Mouse (Mus musculus) heart, embryonic 10.5 days (tissue): ENCODE results near the gene Galnt7. TPM values are rescaled to one million over a fixed set of nuclear protein-coding genes. Genes with fewer than 3 reads are reported as not detected.
"Not testable (repeated sequence)": the region's sequence is repeated elsewhere in the genome, so short reads cannot be mapped to it uniquely, and the experiment has no call there.

Experiments used
- DNase-seq: peaks from one replicate; pipeline ENCODE4 v3.0.0-alpha.2; 2017; ENCODE audit warnings: low spot score
- H3K27ac ChIP-seq: fragments of 300-500 bp; sonication (generic); 2 replicates; pipeline ENCODE4 v1.5.1; 2016; ENCODE audit warnings: mild to moderate bottlenecking
- H3K27me3 ChIP-seq: fragments of 300-500 bp; sonication (generic); 2 replicates; pipeline ENCODE4 v1.6.1; 2016; ENCODE audit warnings: mild to moderate bottlenecking; ENCODE audit not compliant: poor library complexity, insufficient read depth, severe bottlenecking
- H3K36me3 ChIP-seq: fragments of 300-500 bp; sonication (generic); 2 replicates; pipeline ENCODE4 v1.6.1; 2016; ENCODE audit warnings: mild to moderate bottlenecking, moderate library complexity
- H3K4me1 ChIP-seq: fragments of 300-500 bp; sonication (generic); 2 replicates; pipeline ENCODE4 v1.6.1; 2016; ENCODE audit warnings: mild to moderate bottlenecking
- H3K4me3 ChIP-seq: fragments of 300-500 bp; sonication (generic); 2 replicates; pipeline ENCODE4 v1.5.1; 2016; ENCODE audit warnings: mild to moderate bottlenecking, moderate library complexity
- H3K9me3 ChIP-seq: fragments of 300-500 bp; sonication (generic); 2 replicates; pipeline ENCODE4 v1.6.1; 2016; ENCODE audit warnings: mild to moderate bottlenecking, moderate library complexity
- WGBS: fragments of 180-500 bp; shearing (Covaris S2); methylation state at CpG from one replicate; pipeline ENCODE4 v1.1.7; 2016; 5-methylcytosine and 5-hydroxymethylcytosine counted together
- polyA plus RNA-seq: library from polyadenylated mRNA; unstranded; fragments of >200 nt; fragmentation: Nextera tagmentation; extraction: Ambion mirVana; gene quantifications from 2 replicates; pipeline ENCODE4 v1.2.1, GENCODE M21; 2016

Galnt7 gene
- polyA plus RNA-seq, 1 experiment from 2014 or later = 16.1 TPM

DNA sequence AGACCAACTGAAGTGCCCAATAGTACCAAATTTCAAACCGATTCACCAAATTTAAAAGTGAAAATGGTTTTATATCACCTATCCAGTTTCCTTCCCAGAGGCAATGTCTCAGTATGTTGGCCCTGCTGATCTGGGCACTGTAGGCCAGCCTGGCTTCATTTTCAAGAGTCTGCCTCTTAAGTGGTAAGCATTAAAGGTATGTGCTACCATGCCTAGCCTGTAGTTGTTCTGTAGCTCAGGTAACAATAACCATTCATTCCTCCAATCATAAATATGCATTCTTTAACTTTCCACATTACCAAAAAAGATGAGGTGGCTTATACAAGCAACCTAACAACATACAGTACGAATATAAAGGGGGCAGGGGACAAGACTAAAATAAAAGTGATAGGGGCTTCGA lies 135.1 kb downstream of the Galnt7 start:
- H3K9me3 ChIP-seq = no peaks in the 10 kb centered on the region
- H3K4me1 ChIP-seq = peaks cover 6% of the 10 kb centered on the region; the same call in 1 of the 2 replicates
- 88% methylated on average over 3 of the region's 3 CpGs for WGBS
- peak; percentile 31 for DNase-seq
- H3K27me3 ChIP-seq = no peaks in the 10 kb centered on the region
- H3K4me3 ChIP-seq = no peak overlapping the region
- peaks cover 39% of the 10 kb centered on the region for H3K36me3 ChIP-seq
- no peak overlapping the region for H3K27ac ChIP-seq

DNA sequence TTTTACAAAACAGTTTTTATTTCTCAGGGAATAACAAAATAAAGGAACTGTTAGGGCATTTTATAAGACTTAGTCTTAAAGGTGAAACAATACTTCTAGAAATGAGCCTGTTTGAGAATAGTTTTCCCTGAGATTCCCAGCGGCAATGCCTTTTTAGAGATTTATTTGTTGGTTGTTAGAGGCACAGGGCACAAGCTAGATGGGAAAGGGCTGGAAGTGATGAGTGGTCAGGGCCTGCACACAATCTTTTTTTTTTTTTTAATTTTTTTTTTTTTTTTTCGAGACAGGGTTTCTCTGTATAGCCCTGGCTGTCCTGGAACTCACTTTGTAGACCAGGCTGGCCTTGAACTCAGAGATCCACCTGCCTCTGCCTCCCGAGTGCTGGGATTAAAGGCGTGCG lies 136.1 kb downstream of the Galnt7 start:
- not testable (repeated sequence) for H3K4me1 ChIP-seq, H3K9me3 ChIP-seq, H3K4me3 ChIP-seq, DNase-seq, H3K27ac ChIP-seq, H3K27me3 ChIP-seq
- 89% methylated on average over 5 of the region's 5 CpGs for WGBS
- H3K36me3 ChIP-seq = peaks cover 41% of the 10 kb centered on the region

DNA sequence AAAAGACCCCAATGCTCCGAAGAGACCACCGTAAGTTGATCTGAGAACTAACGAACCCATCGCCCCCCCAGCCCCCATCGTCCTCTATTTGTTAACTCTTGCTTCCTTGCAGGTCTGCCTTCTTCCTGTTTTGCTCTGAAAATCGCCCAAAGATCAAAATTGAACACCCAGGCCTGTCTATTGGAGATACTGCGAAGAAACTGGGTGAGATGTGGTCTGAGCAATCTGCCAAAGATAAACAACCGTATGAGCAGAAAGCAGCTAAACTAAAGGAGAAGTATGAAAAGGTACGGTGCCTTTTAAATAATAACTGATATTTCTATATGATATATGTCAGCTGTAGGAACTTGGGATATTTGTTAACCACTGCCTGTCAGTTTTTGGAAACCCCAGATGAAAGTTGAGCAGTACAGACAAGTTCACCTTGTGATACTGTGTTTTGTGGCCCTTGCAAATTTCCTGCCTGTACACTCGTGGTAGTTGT lies 139.6 kb downstream of the Galnt7 start:
- peaks cover 42% of the 10 kb centered on the region for H3K36me3 ChIP-seq
- not testable (repeated sequence) for H3K9me3 ChIP-seq, H3K27me3 ChIP-seq
- H3K4me3 ChIP-seq = peak overlapping the region; percentile 94
- H3K27ac ChIP-seq = peak overlapping the region; percentile 100
- peak; percentile 31 for DNase-seq
- WGBS = 26% methylated on average over 10 of the region's 10 CpGs
- H3K4me1 ChIP-seq = peaks cover 13% of the 10 kb centered on the region; the same call in 1 of the 2 replicates

DNA sequence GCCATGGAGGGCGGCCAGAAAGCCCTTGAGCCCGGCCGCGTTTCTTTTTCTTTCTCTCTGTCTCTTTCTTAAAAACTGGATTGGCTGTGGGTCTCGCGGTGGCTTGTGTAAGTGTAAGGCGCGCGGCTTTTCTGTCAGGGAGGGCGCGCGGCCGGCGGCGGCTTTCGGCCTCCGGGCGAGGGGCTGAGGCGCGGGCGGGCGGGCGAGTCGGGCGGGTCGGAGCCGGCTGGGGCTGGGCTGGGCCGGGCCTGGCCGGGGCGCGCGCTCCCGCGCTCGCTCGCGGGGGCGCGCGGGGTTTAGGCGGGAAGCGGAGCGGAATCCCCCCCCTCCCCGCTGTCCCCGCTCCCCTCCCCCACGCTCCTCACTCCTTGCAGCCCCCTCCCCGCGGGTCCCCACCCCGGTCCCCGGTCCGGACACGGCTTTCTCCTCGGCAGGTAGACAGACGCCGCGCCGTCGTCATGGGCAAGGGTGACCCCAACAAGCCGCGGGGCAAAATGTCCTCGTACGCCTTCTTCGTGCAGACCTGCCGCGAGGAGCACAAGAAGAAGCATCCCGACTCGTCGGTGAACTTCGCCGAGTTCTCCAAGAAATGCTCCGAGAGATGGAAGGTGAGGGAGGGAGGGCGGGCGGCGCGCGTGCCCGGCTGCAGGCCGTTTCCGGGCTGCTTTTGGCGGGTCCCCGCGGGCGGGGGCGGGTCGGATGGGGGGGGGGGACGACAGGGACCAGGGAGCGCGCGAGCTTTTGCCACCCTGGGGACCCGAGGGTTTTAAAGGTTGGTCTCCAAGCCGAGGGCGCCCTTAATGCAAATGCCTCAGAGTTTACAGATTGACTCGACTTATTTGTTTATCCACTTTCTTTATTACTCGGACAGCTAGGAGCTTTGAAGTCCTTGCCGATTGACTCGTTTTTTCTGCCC lies 140.4 kb downstream of the Galnt7 start:
- H3K4me1 ChIP-seq = peaks cover 13% of the 10 kb centered on the region; the same call in 1 of the 2 replicates
- H3K27ac ChIP-seq = peak overlapping the region; percentile 100
- H3K9me3 ChIP-seq = no peaks in the 10 kb centered on the region
- peak overlapping the region; percentile 94 for H3K4me3 ChIP-seq
- H3K27me3 ChIP-seq = no peaks in the 10 kb centered on the region
- WGBS = under 1% methylated on average over 82 of the region's 96 CpGs
- peaks cover 39% of the 10 kb centered on the region for H3K36me3 ChIP-seq
- DNase-seq = no peak

DNA sequence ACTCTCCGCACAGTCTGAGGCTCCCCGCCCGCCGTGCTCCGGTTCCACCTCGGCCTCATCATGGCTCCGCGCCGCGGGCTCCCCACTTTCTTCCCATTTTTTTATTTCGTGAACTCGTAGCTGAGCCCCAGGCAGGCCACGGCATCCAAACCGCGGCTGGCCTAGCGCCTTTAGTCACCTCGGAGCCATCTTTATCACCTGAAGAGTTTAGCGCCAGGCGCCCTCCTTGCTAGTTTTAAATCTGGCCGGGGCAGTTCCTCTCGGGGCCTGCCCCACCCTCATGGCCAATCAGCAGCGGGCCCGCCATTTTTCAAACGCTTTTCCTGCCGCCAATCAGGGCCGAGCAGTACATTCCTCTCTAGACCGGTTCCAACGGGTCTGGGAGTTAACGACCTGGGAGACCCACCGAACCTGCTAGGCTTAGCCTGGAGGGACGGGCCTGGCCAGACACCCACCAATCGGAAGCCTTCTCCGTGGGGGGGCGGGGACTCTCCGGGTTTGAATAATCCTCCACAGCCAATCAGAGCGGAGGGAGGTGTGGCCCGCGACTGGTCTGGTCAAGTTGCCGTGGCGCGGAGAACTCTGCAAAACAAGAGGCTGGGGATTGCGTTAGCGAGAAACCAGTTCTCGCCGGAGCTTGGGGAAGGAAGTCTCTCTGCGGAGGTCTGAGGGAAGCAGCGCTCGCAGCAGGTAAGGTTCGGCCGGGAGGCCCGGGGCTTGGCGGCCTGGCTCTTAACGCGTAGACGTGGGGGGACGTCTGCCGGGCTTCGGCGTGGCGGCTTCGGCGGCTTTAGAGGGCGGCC lies 141.3 kb downstream of the Galnt7 start, which contains the start of gene Hmgb2:
Hmgb2 (plus strand) TSS at position 592 of the 803 bp plus-strand sequence.
- no peaks in the 10 kb centered on the region for H3K27me3 ChIP-seq
- H3K36me3 ChIP-seq = peaks cover 39% of the 10 kb centered on the region
- H3K4me3 ChIP-seq = peak within 1 kb of the TSS; percentile 94
- DNase-seq = peak; percentile 100
- under 1% methylated on average over 63 of the region's 63 CpGs for WGBS
- H3K4me1 ChIP-seq = peaks cover 13% of the 10 kb centered on the region; the same call in 1 of the 2 replicates
- no peaks in the 10 kb centered on the region for H3K9me3 ChIP-seq
- H3K27ac ChIP-seq = peak within 1 kb of the TSS; percentile 100

DNA sequence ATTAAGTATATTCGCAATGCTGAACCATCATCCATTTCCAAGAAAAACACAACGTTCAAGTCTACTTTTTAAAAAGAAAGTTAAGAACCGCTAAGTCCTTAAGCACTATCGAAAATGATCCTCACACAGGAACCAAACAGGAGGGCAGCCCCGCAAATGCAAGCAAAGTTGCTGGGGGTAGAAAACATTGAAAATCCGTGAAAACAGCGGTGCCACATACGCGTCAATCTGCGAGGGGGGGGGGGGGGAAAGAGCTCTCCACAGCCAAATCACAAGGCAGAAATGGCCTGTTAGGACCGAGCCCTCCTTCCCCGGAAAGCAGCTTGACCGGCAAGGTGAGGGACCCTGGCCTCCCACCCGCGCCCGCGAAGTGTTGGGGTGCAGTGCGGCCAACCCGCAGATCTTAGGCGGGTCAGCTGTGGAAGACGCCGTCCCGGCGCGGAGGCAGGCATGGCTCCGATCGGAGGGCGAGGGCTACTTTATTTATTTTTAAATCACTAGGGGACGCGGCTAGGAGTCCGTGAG lies 142.0 kb downstream of the Galnt7 start:
- no peak for DNase-seq
- H3K9me3 ChIP-seq = no peaks in the 10 kb centered on the region
- peak overlapping the region; percentile 94 for H3K4me3 ChIP-seq
- peaks cover 13% of the 10 kb centered on the region; the same call in 1 of the 2 replicates for H3K4me1 ChIP-seq
- peaks cover 33% of the 10 kb centered on the region for H3K36me3 ChIP-seq
- 1% methylated on average over 31 of the region's 31 CpGs for WGBS
- H3K27me3 ChIP-seq = no peaks in the 10 kb centered on the region
- peak overlapping the region; percentile 96 for H3K27ac ChIP-seq

DNA sequence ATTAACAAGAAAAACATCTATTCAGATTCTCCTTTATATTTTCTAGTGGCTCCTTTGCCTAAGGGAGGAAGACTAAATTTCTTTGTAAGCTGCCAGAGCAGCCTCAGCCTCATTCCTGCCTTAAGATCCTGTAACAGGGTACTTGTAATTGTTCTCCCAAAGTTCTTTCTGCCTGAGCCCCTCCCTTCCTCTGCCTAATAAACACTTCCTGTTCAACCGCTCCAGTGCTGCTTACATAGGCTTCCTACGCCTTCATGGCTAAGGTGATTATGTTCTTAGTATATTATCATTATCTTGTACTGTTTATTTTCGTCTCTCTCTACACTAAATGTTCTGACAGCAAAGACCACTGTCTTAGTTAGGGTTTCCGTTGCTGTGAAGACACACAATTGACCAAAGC lies 144.2 kb downstream of the Galnt7 start:
- no peak for DNase-seq
- H3K36me3 ChIP-seq = peaks cover 16% of the 10 kb centered on the region
- H3K27me3 ChIP-seq = no peaks in the 10 kb centered on the region
- 71% methylated on average over 4 of the region's 4 CpGs for WGBS
- no peak overlapping the region for H3K27ac ChIP-seq
- H3K4me1 ChIP-seq = peaks cover 15% of the 10 kb centered on the region; the same call in 1 of the 2 replicates
- no peaks in the 10 kb centered on the region for H3K9me3 ChIP-seq
- H3K4me3 ChIP-seq = no peak overlapping the region

DNA sequence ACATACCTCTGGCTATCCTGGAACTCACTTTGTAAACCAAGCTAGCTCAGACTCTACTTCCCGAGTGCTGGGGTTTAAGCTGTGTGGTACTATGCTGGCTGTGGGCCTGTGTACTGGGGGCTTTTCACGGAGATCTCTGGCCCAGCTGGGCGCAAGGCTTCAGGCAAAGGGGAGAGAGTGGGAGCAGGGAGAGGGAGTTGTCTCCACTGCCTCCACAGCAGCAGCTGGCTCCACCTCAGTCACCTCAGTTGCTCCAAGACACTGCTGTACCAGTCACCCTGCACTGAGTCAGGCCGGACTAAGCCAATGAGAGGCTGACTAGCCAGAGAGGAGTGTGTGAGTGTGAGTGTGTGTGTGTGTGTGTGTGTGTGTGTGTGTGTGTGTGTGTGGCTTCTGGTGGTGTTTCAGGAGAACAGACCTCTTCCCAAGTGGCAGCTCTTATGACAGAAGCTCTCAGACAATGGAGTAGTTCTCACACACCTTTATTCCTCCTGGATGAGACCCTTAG lies 145.2 kb downstream of the Galnt7 start:
- DNase-seq = peak; percentile 57
- WGBS = 85% methylated on average over 4 of the region's 4 CpGs

DNA sequence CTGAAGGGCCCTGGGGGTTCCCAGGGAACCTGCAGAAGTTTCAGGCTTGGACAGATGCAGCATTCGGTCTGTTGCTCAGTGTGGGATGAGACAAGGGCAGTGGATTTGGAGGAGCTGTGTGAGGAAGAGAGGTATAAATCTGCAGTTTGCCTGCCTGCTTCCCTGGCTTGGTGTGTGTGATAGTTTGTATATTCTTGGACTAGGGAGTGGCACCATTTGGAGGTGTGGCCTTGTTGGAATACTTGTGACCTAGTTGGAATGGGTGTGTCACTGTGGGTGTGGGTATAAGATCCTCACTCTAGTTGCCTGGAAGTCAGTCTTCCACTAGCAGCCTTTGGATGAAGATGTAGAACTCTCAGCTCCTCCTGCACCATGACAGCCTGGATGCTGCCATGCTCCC lies 147.3 kb downstream of the Galnt7 start:
- H3K36me3 ChIP-seq = peaks cover 12% of the 10 kb centered on the region; the same call in 1 of the 2 replicates
- H3K27me3 ChIP-seq, H3K27ac ChIP-seq, H3K4me3 ChIP-seq, H3K9me3 ChIP-seq, H3K4me1 ChIP-seq, DNase-seq: not testable (repeated sequence)
- 68% methylated on average over 1 of the region's 1 CpGs for WGBS

More for the DNA sequence above, 145.2 kb downstream of the Galnt7 start:
- Histone ChIP-seq H3K9me3 (no peaks in the 10 kb centered on the region), H3K36me3 (peaks cover 13% of the 10 kb centered on the region; the same call in 1 of the 2 replicates), H3K4me3 (no peak overlapping the region), H3K27me3 (no peaks in the 10 kb centered on the region), H3K4me1 (0 out of 2 replicates have a peak, but pooled peaks cover 12% of the 10 kb centered on the region), H3K27ac (0 out of 2 replicates have a peak overlapping the region, but pooled peaks have one; percentile 10)

DNA sequence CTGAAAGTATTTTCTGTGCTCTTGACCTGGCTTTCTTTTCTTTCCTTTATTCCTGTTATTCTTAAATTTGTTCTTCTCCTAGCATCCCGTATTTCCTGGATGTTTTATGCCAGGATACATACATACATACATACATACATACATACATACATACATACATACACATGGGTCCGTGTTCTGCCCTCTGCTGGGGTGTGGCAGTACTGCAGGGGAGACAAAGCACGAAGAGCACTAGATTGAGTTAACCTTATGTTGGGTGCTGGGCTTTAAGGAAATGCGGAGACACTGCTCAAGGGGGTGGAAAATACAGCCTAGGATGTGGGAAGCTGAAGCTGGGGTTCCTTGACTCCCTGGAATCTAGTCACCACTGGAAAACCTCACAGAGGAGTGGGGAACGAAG lies 149.2 kb downstream of the Galnt7 start:
- DNase-seq = peak; percentile 82
- WGBS = 56% methylated on average over 5 of the region's 5 CpGs
- Histone ChIP-seq H3K4me1 (0 out of 2 replicates have a peak, but pooled peaks cover 4% of the 10 kb centered on the region), H3K27me3 (no peaks in the 10 kb centered on the region), H3K9me3 (no peaks in the 10 kb centered on the region), H3K36me3 (peaks cover 10% of the 10 kb centered on the region; the same call in 1 of the 2 replicates), H3K4me3 (no peak overlapping the region), H3K27ac (no peak overlapping the region)

DNA sequence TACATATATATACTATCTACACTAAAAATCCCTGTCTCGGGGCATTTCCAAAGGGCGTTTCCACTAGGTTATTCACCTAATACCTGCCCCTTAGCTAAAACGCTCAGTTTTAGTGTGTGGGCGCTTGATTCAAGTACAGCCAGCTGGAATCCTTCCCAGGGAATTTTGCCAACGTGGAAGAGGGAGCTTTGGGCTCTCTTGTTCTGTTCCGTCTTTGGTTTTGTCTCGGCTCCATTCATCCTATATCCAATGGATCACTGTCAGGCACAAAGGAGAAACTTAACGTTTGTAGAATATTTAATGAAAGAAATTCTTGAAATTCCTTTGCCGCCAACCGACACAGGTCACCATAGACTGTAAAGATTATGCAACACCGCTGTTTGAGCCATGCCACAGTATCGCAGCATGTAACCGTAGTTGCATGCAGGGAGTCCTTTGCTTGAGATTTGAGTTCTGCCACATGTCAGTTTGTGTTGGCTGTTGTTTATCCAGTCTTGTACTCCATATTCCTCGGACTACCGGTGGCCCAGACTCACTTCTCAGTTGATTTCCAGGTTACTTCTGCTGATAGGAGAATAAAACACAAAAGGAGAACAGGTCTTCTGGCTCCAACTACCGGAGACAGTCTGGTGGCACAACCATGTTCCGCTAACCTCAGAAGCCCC lies 153.9 kb downstream of the Galnt7 start:
- Histone ChIP-seq H3K27ac (no peak overlapping the region), H3K36me3 (0 out of 2 replicates have a peak, but pooled peaks cover 9% of the 10 kb centered on the region), H3K27me3 (no peaks in the 10 kb centered on the region), H3K4me1 (no peaks in the 10 kb centered on the region), H3K4me3 (no peak overlapping the region), H3K9me3 (no peaks in the 10 kb centered on the region)
- no peak for DNase-seq
- WGBS = 73% methylated on average over 17 of the region's 17 CpGs

DNA sequence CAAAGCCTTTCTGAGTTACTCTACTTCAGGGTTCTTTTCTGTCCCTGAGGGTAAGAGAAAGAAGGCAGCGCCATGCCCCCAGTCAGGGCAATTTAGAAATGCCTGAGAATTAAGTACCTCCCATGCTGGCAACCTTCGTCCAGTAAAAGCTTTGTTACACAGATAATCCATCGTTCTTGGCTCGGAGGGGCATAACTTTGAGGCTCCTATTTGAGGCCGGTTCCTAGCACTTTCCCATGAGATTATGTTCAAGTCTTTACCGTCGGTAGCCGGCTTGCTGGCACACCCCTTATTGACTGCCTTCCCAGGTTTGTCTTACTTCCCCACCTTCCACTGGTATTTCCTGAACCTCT lies 154.4 kb downstream of the Galnt7 start:
- Histone ChIP-seq H3K9me3 (no peaks in the 10 kb centered on the region), H3K36me3 (peaks cover 10% of the 10 kb centered on the region; the same call in 1 of the 2 replicates), H3K4me1 (no peaks in the 10 kb centered on the region), H3K27me3 (no peaks in the 10 kb centered on the region), H3K4me3 (no peak overlapping the region), H3K27ac (no peak overlapping the region)
- 79% methylated on average over 8 of the region's 8 CpGs for WGBS
- DNase-seq = no peak
